Mouse (Mus musculus): Measurements from ENCODE around the gene Kctd7. TPM values are rescaled to one million over a fixed set of nuclear protein-coding genes. Genes with fewer than 3 reads are reported as not detected.

The Kctd7 gene
- polyA plus RNA-seq, 1 experiment from 2014 or later, result 6.3 TPM

GRCm38 (mm10) chr5:130120904-130121303 is 23.8 kb upstream of the Kctd7 start:
- DNase-seq (ENCODE audit: low spot score), result peak; percentile 27
- no peaks in the 10 kb centered on the region for H3K4me1 ChIP-seq
- no peaks in the 10 kb centered on the region for H3K27me3 ChIP-seq (ENCODE audit: low read depth, poor library complexity, severe bottlenecking)
- no peak overlapping the region for H3K27ac ChIP-seq (replicated peaks)
- peaks cover 25% of the 10 kb centered on the region for H3K36me3 ChIP-seq
- H3K9me3 ChIP-seq (replicated peaks), result no peaks in the 10 kb centered on the region
- H3K4me3 ChIP-seq, result no peak overlapping the region
- 81% methylated on average over 6 of the region's 6 CpGs for WGBS

GRCm38 (mm10) chr5:130122355-130122754 is 22.3 kb upstream of the Kctd7 start:
- no peaks in the 10 kb centered on the region for H3K4me1 ChIP-seq
- H3K36me3 ChIP-seq, result peaks cover 12% of the 10 kb centered on the region
- no peak for DNase-seq (ENCODE audit: low spot score)
- no peaks in the 10 kb centered on the region for H3K27me3 ChIP-seq (ENCODE audit: low read depth, poor library complexity, severe bottlenecking)
- 88% methylated on average over 2 of the region's 2 CpGs for WGBS
- H3K9me3 ChIP-seq (replicated peaks), result no peaks in the 10 kb centered on the region
- no peak overlapping the region for H3K4me3 ChIP-seq
- no peak overlapping the region for H3K27ac ChIP-seq (replicated peaks)

- H3K4me1 ChIP-seq, result no peaks in the 10 kb centered on the region
- H3K27ac ChIP-seq (replicated peaks), result no peak overlapping the region
- 88% methylated on average over 5 of the region's 5 CpGs for WGBS
- H3K27me3 ChIP-seq (ENCODE audit: low read depth, poor library complexity, severe bottlenecking), result no peaks in the 10 kb centered on the region
- H3K4me3 ChIP-seq, result no peak overlapping the region
- H3K9me3 ChIP-seq (replicated peaks), result no peaks in the 10 kb centered on the region
- DNase-seq (ENCODE audit: low spot score), result no peak
- peaks cover 12% of the 10 kb centered on the region for H3K36me3 ChIP-seq
Measured at GRCm38 (mm10) chr5:130124271-130124670, 20.4 kb upstream of the Kctd7 start.

GRCm38 (mm10) chr5:130128686-130129523 is 15.8 kb upstream of the Kctd7 start:
- no peaks in the 10 kb centered on the region for H3K9me3 ChIP-seq (replicated peaks)
- H3K27ac ChIP-seq (replicated peaks), result no peak overlapping the region
- no peak overlapping the region for H3K4me3 ChIP-seq
- no peaks in the 10 kb centered on the region for H3K4me1 ChIP-seq
- WGBS, result 80% methylated on average over 10 of the region's 11 CpGs
- peaks cover 25% of the 10 kb centered on the region for H3K36me3 ChIP-seq
- no peaks in the 10 kb centered on the region for H3K27me3 ChIP-seq (ENCODE audit: low read depth, poor library complexity, severe bottlenecking)
- no peak for DNase-seq (ENCODE audit: low spot score)

GRCm38 (mm10) chr5:130129524-130129793 is 15.2 kb upstream of the Kctd7 start:
- DNase-seq (ENCODE audit: low spot score), result no peak
- H3K27me3 ChIP-seq (ENCODE audit: low read depth, poor library complexity, severe bottlenecking), result no peaks in the 10 kb centered on the region
- 92% methylated on average over 5 of the region's 5 CpGs for WGBS
- no peaks in the 10 kb centered on the region for H3K4me1 ChIP-seq
- no peak overlapping the region for H3K4me3 ChIP-seq
- H3K27ac ChIP-seq (replicated peaks), result no peak overlapping the region
- H3K9me3 ChIP-seq (replicated peaks), result no peaks in the 10 kb centered on the region
- peaks cover 28% of the 10 kb centered on the region for H3K36me3 ChIP-seq

- Histone ChIP-seq H3K9me3 (replicated peaks) (no peaks in the 10 kb centered on the region), H3K36me3 (peaks cover 35% of the 10 kb centered on the region), H3K4me3 (no peak overlapping the region), H3K27ac (replicated peaks) (no peak overlapping the region), H3K4me1 (no peaks in the 10 kb centered on the region), H3K27me3 (ENCODE audit: low read depth, poor library complexity, severe bottlenecking) (no peaks in the 10 kb centered on the region)
- 93% methylated on average over 13 of the region's 13 CpGs for WGBS
- no peak for DNase-seq (ENCODE audit: low spot score)
Measured at GRCm38 (mm10) chr5:130136597-130136996, 8.1 kb upstream of the Kctd7 start.

GRCm38 (mm10) chr5:130139393-130139792 is 5.3 kb upstream of the Kctd7 start:
- Histone ChIP-seq H3K4me1 (peaks cover 8% of the 10 kb centered on the region), H3K9me3 (replicated peaks) (no peaks in the 10 kb centered on the region), H3K27ac (replicated peaks) (no peak overlapping the region), H3K27me3 (ENCODE audit: low read depth, poor library complexity, severe bottlenecking) (peaks cover 6% of the 10 kb centered on the region; the same call in 1 of the 2 replicates), H3K4me3 (no peak overlapping the region), H3K36me3 (peaks cover 30% of the 10 kb centered on the region)
- 36% methylated on average over 8 of the region's 8 CpGs for WGBS
- DNase-seq (ENCODE audit: low spot score), result peak; percentile 71

- peaks cover 14% of the 10 kb centered on the region for H3K27me3 ChIP-seq (ENCODE audit: low read depth, poor library complexity, severe bottlenecking)
- H3K36me3 ChIP-seq, result peaks cover 15% of the 10 kb centered on the region
- H3K4me1 ChIP-seq, result peaks cover 23% of the 10 kb centered on the region
- no peak overlapping the region for H3K4me3 ChIP-seq
- H3K9me3 ChIP-seq (replicated peaks), result no peaks in the 10 kb centered on the region
- DNase-seq (ENCODE audit: low spot score), result no peak
- WGBS, result 86% methylated on average over 5 of the region's 5 CpGs
- H3K27ac ChIP-seq (replicated peaks), result no peak overlapping the region
Measured at GRCm38 (mm10) chr5:130141138-130141537, 3.5 kb upstream of the Kctd7 start.

- Histone ChIP-seq H3K9me3 (replicated peaks) (no peaks in the 10 kb centered on the region), H3K27ac (replicated peaks) (no peak overlapping the region), H3K4me1 (peaks cover 23% of the 10 kb centered on the region), H3K4me3 (no peak overlapping the region), H3K36me3 (0 out of 2 replicates have a peak, but pooled peaks cover 8% of the 10 kb centered on the region), H3K27me3 (ENCODE audit: low read depth, poor library complexity, severe bottlenecking) (peaks cover 14% of the 10 kb centered on the region)
- WGBS, result 76% methylated on average over 4 of the region's 4 CpGs
- DNase-seq (ENCODE audit: low spot score), result no peak
Measured at GRCm38 (mm10) chr5:130142041-130142440, 2.6 kb upstream of the Kctd7 start.

- WGBS, result 95% methylated on average over 7 of the region's 7 CpGs
- H3K4me1 ChIP-seq, result peaks cover 23% of the 10 kb centered on the region
- H3K27ac ChIP-seq (replicated peaks), result no peak overlapping the region
- DNase-seq (ENCODE audit: low spot score), result no peak
- H3K4me3 ChIP-seq, result no peak overlapping the region
- H3K36me3 ChIP-seq, result 0 out of 2 replicates have a peak, but pooled peaks cover 7% of the 10 kb centered on the region
- H3K27me3 ChIP-seq (ENCODE audit: low read depth, poor library complexity, severe bottlenecking), result peaks cover 14% of the 10 kb centered on the region
- H3K9me3 ChIP-seq (replicated peaks), result no peaks in the 10 kb centered on the region
Measured at GRCm38 (mm10) chr5:130143101-130143500, 1.6 kb upstream of the Kctd7 start.

GRCm38 (mm10) chr5:130143977-130144333 is 706 bp upstream of the Kctd7 start:
- Histone ChIP-seq H3K4me1 (peaks cover 23% of the 10 kb centered on the region), H3K9me3 (replicated peaks) (no peaks in the 10 kb centered on the region), H3K4me3 (peak overlapping the region; percentile 67), H3K27me3 (ENCODE audit: low read depth, poor library complexity, severe bottlenecking) (peaks cover 14% of the 10 kb centered on the region), H3K36me3 (0 out of 2 replicates have a peak, but pooled peaks cover 8% of the 10 kb centered on the region), H3K27ac (replicated peaks) (peak overlapping the region; percentile 86)
- DNase-seq (ENCODE audit: low spot score), result peak; percentile 80
- 7% methylated on average over 20 of the region's 20 CpGs for WGBS

GRCm38 (mm10) chr5:130145961-130146360 is 1.3 kb downstream of the Kctd7 start:
- Histone ChIP-seq H3K9me3 (replicated peaks) (no peaks in the 10 kb centered on the region), H3K4me3 (peak overlapping the region; percentile 67; the same call in 1 of the 2 replicates)

GRCm38 (mm10) chr5:130149726-130150310 is 5.2 kb downstream of the Kctd7 start:
- no peak overlapping the region for H3K4me3 ChIP-seq
- H3K9me3 ChIP-seq (replicated peaks), result no peaks in the 10 kb centered on the region
- peaks cover 29% of the 10 kb centered on the region for H3K36me3 ChIP-seq
- H3K27me3 ChIP-seq (ENCODE audit: low read depth, poor library complexity, severe bottlenecking), result peaks cover 8% of the 10 kb centered on the region
- no peak overlapping the region for H3K27ac ChIP-seq (replicated peaks)
- WGBS, result 83% methylated on average over 7 of the region's 7 CpGs
- DNase-seq (ENCODE audit: low spot score), result no peak
- H3K4me1 ChIP-seq, result peaks cover 13% of the 10 kb centered on the region

More at GRCm38 (mm10) chr5:130145961-130146360, 1.3 kb downstream of the Kctd7 start:
- Histone ChIP-seq H3K27me3 (ENCODE audit: low read depth, poor library complexity, severe bottlenecking) (peaks cover 14% of the 10 kb centered on the region), H3K36me3 (0 out of 2 replicates have a peak, but pooled peaks cover 13% of the 10 kb centered on the region), H3K4me1 (peaks cover 23% of the 10 kb centered on the region), H3K27ac (replicated peaks) (no peak overlapping the region)
- WGBS, result 84% methylated on average over 8 of the region's 8 CpGs
- no peak for DNase-seq (ENCODE audit: low spot score)
